Mouse (Mus musculus) liver, embryonic 14.5 days (tissue): ENCODE data around the gene Zfp81.
"Not testable (repeated sequence)": the region's sequence is repeated elsewhere in the genome, so short reads cannot be mapped to it uniquely, and the experiment has no call there.

Experiments
- CTCF ChIP-seq: IDR thresholded peaks from 2 replicates; pipeline ENCODE4 v1.5.1; 2016; ENCODE audit warnings: antibody characterized with exemption, low read depth, control low read depth
- EP300 ChIP-seq: IDR thresholded peaks from 2 replicates; pipeline ENCODE4 v1.6.1; 2016; ENCODE audit warnings: antibody characterized with exemption, low read depth

DNA sequence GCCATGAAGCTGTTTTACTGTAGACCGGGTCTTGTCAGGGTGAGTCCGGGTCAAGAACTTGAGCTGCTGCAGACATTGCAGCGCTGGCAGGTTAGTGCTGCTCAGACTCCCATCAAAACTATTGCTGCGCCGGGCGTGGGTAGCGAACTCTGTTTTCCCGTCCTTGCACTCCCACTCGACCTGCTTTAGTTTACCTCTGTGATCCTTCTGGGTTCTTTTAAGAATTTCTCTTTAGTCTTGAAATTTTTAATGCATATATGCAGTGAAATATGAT is 68.9 kb downstream of the Zfp81 start:
- not testable (repeated sequence) for TF ChIP-seq CTCF, EP300
